Mouse (Mus musculus): ENCODE results near the gene Efcab5. TPM values are rescaled to one million over a fixed set of nuclear protein-coding genes. Genes with fewer than 3 reads are reported as not detected.

Efcab5 gene
- polyA plus RNA-seq, 1 experiment from 2014 or later, result 0.05 TPM

DNA sequence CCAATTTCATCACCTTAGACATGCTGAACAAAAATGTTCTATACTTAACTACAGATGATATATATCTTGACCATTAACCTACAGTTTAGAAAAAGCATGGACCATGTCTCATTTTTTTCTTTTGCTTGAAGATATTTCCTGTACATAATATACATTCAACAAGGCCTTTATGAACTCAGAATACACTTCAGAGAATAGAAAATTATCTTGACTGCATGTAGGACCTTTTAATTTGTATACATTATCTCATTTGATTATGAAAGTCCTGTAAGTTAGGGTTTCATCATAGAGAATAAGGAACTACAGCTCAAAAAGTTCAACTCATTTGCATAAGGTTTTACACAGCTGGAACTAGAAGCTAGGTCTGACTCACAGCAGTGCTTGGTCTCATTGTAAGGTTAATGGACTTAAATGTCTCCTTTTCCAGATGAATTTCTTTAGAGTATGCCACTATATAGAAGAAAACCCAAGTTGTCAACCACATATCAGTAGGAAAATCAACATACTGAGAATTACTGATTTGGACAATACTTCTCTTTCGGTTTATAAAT, 25.4 kb upstream of the Efcab5 start:
- WGBS, result 94% methylated on average over 1 of the region's 1 CpGs
- no peak overlapping the region for H3K4me2 ChIP-seq (replicated peaks; ENCODE audit: low read depth, low read length)
- H3K27me3 ChIP-seq (ENCODE audit: control insufficient read depth, insufficient read depth, low read length), result no peaks in the 10 kb centered on the region
- H3K27ac ChIP-seq (ENCODE audit: low read depth, low read length), result no peak overlapping the region
- no peak overlapping the region for H3K9ac ChIP-seq (ENCODE audit: low read depth, low read length)
- no peaks in the 10 kb centered on the region for H3K36me3 ChIP-seq (ENCODE audit: control insufficient read depth, insufficient read depth, low read length)
- no peaks in the 10 kb centered on the region for H3K9me3 ChIP-seq (ENCODE audit: control insufficient read depth, low read length)
- ATAC-seq (ENCODE audit: low FRiP score), result no peak
- H3K4me3 ChIP-seq (ENCODE audit: low read depth, low read length), result no peak overlapping the region
- DNase-seq (ENCODE audit: low spot score), result no peak
- H3K4me1 ChIP-seq (replicated peaks; ENCODE audit: control insufficient read depth, insufficient read depth, low read length), result 0 out of 2 replicates have a peak, but pooled peaks cover 2% of the 10 kb centered on the region

DNA sequence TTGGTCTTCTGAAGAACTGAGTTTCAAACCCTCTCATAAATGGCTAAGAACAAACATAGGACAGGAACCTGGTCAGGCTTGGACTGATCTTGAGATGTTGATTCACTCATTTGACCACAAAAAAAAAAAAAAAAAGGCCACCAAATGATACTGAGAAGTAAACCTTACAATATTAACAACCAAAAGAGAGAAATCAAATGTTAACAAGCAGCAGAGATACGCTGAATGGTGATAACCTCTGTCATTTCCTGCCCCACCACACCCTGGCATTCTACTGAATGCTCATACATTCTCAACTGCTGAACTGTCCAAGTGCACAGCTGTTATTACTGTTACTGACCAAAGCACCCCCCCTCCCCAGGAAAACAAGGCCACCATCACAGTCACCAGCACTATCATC, 11.9 kb upstream of the Efcab5 start:
- Histone ChIP-seq H3K9me3 (ENCODE audit: control insufficient read depth, low read length) (no peaks in the 10 kb centered on the region), H3K4me2 (replicated peaks; ENCODE audit: low read depth, low read length) (no peak overlapping the region), H3K9ac (ENCODE audit: low read depth, low read length) (no peak overlapping the region), H3K27me3 (ENCODE audit: control insufficient read depth, insufficient read depth, low read length) (no peaks in the 10 kb centered on the region), H3K4me1 (replicated peaks; ENCODE audit: control insufficient read depth, insufficient read depth, low read length) (no peaks in the 10 kb centered on the region), H3K4me3 (ENCODE audit: low read depth, low read length) (no peak overlapping the region), H3K36me3 (ENCODE audit: control insufficient read depth, insufficient read depth, low read length) (no peaks in the 10 kb centered on the region), H3K27ac (ENCODE audit: low read depth, low read length) (no peak overlapping the region)
- DNase-seq (ENCODE audit: low spot score) (no peak), ATAC-seq (ENCODE audit: low FRiP score) (no peak)
- WGBS, result 93% methylated on average over 1 of the region's 1 CpGs

GRCm38 (mm10) chr11:77199636-77200035, 10.9 kb upstream of the Efcab5 start:
- Histone ChIP-seq H3K9me3 (ENCODE audit: control insufficient read depth, low read length) (no peaks in the 10 kb centered on the region), H3K27me3 (ENCODE audit: control insufficient read depth, insufficient read depth, low read length) (no peaks in the 10 kb centered on the region), H3K4me3 (ENCODE audit: low read depth, low read length) (no peak overlapping the region), H3K4me1 (replicated peaks; ENCODE audit: control insufficient read depth, insufficient read depth, low read length) (no peaks in the 10 kb centered on the region), H3K27ac (ENCODE audit: low read depth, low read length) (no peak overlapping the region), H3K4me2 (replicated peaks; ENCODE audit: low read depth, low read length) (no peak overlapping the region), H3K9ac (ENCODE audit: low read depth, low read length) (no peak overlapping the region), H3K36me3 (ENCODE audit: control insufficient read depth, insufficient read depth, low read length) (no peaks in the 10 kb centered on the region)
- WGBS, result 49% methylated on average over 4 of the region's 4 CpGs
- ATAC-seq (ENCODE audit: low FRiP score) (no peak), DNase-seq (ENCODE audit: low spot score) (no peak)

- no peak overlapping the region for H3K4me2 ChIP-seq (replicated peaks; ENCODE audit: low read depth, low read length)
- no peaks in the 10 kb centered on the region for H3K4me1 ChIP-seq (replicated peaks; ENCODE audit: control insufficient read depth, insufficient read depth, low read length)
- H3K9me3 ChIP-seq (ENCODE audit: control insufficient read depth, low read length), result no peaks in the 10 kb centered on the region
- H3K27ac ChIP-seq (ENCODE audit: low read depth, low read length), result no peak overlapping the region
- H3K9ac ChIP-seq (ENCODE audit: low read depth, low read length), result no peak overlapping the region
- H3K36me3 ChIP-seq (ENCODE audit: control insufficient read depth, insufficient read depth, low read length), result no peaks in the 10 kb centered on the region
- DNase-seq (ENCODE audit: low spot score), result no peak
- no peak overlapping the region for H3K4me3 ChIP-seq (ENCODE audit: low read depth, low read length)
- 47% methylated on average over 4 of the region's 4 CpGs for WGBS
- no peak for ATAC-seq (ENCODE audit: low FRiP score)
- H3K27me3 ChIP-seq (ENCODE audit: control insufficient read depth, insufficient read depth, low read length), result no peaks in the 10 kb centered on the region
Observed at GRCm38 (mm10) chr11:77196181-77197143, 7.7 kb upstream of the Efcab5 start.

DNA sequence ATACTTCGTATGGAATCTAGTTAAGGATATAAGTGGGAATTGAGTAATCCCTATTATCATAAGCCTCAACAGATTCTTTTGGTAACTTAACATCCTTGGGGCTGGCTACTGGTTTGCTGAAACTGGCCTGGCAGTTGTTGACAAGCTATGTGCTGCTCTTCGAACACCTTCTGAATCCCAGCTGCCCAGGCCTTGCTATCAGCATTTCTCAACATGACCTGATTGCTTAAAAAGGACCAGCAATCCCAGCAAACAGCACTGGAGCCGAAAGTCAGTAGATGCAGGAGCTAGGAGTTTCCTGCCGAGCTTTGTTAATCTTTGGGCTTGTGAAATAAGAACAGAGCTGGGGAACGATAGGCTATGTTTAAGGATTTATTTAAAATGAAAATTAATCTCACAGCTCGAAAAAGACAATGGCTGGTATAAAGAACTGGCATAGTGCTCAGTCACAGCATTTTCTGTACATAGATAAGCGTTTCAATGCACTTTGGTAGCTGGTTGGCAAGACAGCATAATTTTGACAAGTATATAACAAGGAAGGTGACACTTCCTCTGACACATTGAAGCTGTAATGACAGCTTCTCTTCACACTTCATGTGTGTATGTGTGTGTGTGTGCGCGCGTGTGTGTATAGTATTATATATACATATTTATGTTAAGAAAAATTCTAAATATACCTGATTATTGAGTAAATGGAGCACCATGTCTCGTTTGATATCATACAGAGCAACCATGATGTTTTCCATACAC, 6.8 kb upstream of the Efcab5 start:
- WGBS, result 83% methylated on average over 11 of the region's 11 CpGs
- no peak overlapping the region for H3K9ac ChIP-seq (ENCODE audit: low read depth, low read length)
- H3K36me3 ChIP-seq (ENCODE audit: control insufficient read depth, insufficient read depth, low read length), result no peaks in the 10 kb centered on the region
- H3K27me3 ChIP-seq (ENCODE audit: control insufficient read depth, insufficient read depth, low read length), result no peaks in the 10 kb centered on the region
- no peak overlapping the region for H3K4me3 ChIP-seq (ENCODE audit: low read depth, low read length)
- H3K4me2 ChIP-seq (replicated peaks; ENCODE audit: low read depth, low read length), result no peak overlapping the region
- no peak overlapping the region for H3K27ac ChIP-seq (ENCODE audit: low read depth, low read length)
- H3K9me3 ChIP-seq (ENCODE audit: control insufficient read depth, low read length), result no peaks in the 10 kb centered on the region
- ATAC-seq (ENCODE audit: low FRiP score) (no peak), DNase-seq (ENCODE audit: low spot score) (no peak)
- H3K4me1 ChIP-seq (replicated peaks; ENCODE audit: control insufficient read depth, insufficient read depth, low read length), result no peaks in the 10 kb centered on the region

DNA sequence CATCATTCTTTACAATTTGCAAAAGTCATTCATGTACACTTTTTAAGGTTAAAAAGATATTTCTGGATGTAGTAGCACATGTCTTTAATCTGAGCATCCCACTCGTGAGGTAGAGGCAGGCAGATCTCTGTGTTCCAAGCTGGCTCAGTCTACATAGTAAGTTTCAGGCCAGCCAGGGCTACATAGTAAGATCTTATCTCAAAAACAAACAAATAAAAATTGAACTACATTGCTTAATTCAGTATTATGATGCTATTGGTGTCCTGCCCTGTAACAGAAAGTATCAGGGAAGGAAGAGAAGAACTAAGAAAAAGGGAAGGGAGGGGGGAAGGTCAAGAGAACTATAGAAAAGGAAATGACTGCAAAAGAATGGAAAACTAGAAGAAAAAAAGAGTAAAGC, 6.0 kb upstream of the Efcab5 start:
- ATAC-seq (ENCODE audit: low FRiP score) (no peak), DNase-seq (ENCODE audit: low spot score) (no peak)
- no peaks in the 10 kb centered on the region for H3K27me3 ChIP-seq (ENCODE audit: control insufficient read depth, insufficient read depth, low read length)
- no peak overlapping the region for H3K9ac ChIP-seq (ENCODE audit: low read depth, low read length)
- H3K27ac ChIP-seq (ENCODE audit: low read depth, low read length), result no peak overlapping the region
- no peaks in the 10 kb centered on the region for H3K36me3 ChIP-seq (ENCODE audit: control insufficient read depth, insufficient read depth, low read length)
- H3K4me1 ChIP-seq (replicated peaks; ENCODE audit: control insufficient read depth, insufficient read depth, low read length), result no peaks in the 10 kb centered on the region
- no peak overlapping the region for H3K4me3 ChIP-seq (ENCODE audit: low read depth, low read length)
- H3K4me2 ChIP-seq (replicated peaks; ENCODE audit: low read depth, low read length), result no peak overlapping the region
- 88% methylated on average over 1 of the region's 1 CpGs for WGBS
- H3K9me3 ChIP-seq (ENCODE audit: control insufficient read depth, low read length), result no peaks in the 10 kb centered on the region

DNA sequence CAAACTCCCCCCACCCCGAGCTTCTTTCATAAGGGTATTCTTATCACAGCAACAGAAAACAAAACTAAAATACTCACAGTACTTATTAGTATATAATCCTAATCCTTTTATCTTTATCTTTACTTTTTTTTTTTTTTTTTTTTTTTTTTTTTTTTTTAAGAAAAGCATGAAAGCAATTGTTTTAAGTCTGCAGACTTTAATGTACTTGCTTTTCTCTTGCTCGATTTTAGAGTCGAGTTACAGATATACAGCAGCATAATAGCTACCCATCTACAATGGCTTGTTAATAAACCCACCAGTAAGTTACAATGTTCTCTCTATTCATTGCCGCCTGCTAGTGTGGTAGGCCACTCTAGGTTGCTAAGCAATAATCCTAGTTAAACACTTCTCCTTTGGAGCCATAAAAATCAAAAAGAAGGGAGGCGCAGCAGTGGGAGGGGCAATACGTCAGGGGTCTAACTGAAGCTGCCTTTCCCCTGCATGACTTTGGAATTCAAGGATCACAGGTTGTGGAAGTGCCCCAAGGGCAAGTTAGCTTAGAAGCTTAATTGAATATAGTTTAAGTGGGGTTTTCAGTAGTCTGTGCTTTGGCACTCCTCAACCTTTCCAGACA, 5.3 kb upstream of the Efcab5 start:
- Histone ChIP-seq H3K27me3 (ENCODE audit: control insufficient read depth, insufficient read depth, low read length) (no peaks in the 10 kb centered on the region), H3K4me3 (ENCODE audit: low read depth, low read length) (no peak overlapping the region), H3K27ac (ENCODE audit: low read depth, low read length) (no peak overlapping the region), H3K9ac (ENCODE audit: low read depth, low read length) (no peak overlapping the region), H3K4me2 (replicated peaks; ENCODE audit: low read depth, low read length) (no peak overlapping the region), H3K36me3 (ENCODE audit: control insufficient read depth, insufficient read depth, low read length) (no peaks in the 10 kb centered on the region), H3K9me3 (ENCODE audit: control insufficient read depth, low read length) (no peaks in the 10 kb centered on the region), H3K4me1 (replicated peaks; ENCODE audit: control insufficient read depth, insufficient read depth, low read length) (no peaks in the 10 kb centered on the region)
- DNase-seq (ENCODE audit: low spot score), result peak; percentile 19
- no peak for ATAC-seq (ENCODE audit: low FRiP score)
- 46% methylated on average over 6 of the region's 6 CpGs for WGBS

- Histone ChIP-seq H3K4me2 (replicated peaks; ENCODE audit: low read depth, low read length) (no peak overlapping the region), H3K4me3 (ENCODE audit: low read depth, low read length) (no peak overlapping the region), H3K27me3 (ENCODE audit: control insufficient read depth, insufficient read depth, low read length) (no peaks in the 10 kb centered on the region), H3K4me1 (replicated peaks; ENCODE audit: control insufficient read depth, insufficient read depth, low read length) (no peaks in the 10 kb centered on the region), H3K9ac (ENCODE audit: low read depth, low read length) (no peak overlapping the region), H3K9me3 (ENCODE audit: control insufficient read depth, low read length) (no peaks in the 10 kb centered on the region), H3K27ac (ENCODE audit: low read depth, low read length) (no peak overlapping the region), H3K36me3 (ENCODE audit: control insufficient read depth, insufficient read depth, low read length) (no peaks in the 10 kb centered on the region)
- peak; percentile 17 for DNase-seq (ENCODE audit: low spot score)
- ATAC-seq (ENCODE audit: low FRiP score), result no peak
- 68% methylated on average over 5 of the region's 5 CpGs for WGBS
Observed at GRCm38 (mm10) chr11:77193410-77193809, 4.6 kb upstream of the Efcab5 start.

Data from hindbrain, embryonic 11.5 days (tissue).